Mouse (Mus musculus) mouse trophoblast stem cell (cell line): ENCODE results near the gene Tmem265.

Experiments used
- in situ Hi-C, 2 experiments: fragments of 300-500 bp; cut with MseI, MboI; formaldehyde crosslinking; loops; 2 replicates in 1 of 2; 3 replicates in 1 of 2; pipeline ENCODE4 v1.15.1; 2025

Gene Tmem265

DNA sequence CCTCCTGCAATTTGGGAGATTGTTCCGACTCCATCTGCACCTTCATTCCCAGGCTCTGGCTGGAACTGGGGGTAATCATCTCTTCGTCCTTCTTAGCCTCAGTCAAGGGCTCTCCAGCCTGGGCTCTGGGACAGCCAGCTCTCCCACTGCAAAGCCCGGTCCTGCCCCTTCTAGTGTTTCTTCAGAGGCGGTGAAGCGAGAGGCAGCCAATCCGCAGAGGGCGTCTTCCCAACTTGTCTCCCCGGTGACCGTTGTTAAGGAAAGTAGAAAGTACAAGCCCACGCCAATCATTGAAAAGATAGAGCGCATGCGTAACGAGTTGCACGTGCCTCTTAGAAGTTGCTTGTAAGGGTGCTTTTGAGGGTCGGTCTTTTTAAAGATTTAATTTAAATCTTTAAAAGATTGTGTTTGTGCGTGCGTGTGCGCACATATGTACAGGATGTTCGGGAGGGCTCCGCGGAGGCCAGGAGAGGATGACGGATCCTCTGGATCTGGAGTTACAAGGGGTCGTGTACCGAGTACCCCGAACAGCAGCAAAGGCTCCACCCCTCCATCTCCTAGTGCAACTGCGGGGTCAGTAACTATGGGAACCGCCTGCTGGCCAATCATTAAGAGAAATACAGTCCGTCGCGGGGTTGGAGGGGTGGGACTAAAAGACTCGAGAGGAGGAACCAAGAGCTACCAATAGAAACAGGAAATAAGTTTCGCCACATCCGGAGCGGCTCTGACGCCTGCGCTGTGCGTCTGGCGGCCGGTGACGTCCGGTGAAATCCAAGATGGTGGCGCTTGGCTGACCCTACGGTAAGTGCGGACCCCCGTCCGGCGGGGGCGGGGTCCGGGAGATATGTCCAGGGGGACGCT is 27.1 kb downstream of the Tmem265 start, which contains the start of the genes Ccdc189 and Rnf40:
TSS of gene Ccdc189 (minus strand) at position 585 of the 861 bp plus-strand sequence.
TSS of gene Rnf40 (plus strand) at position 757 of the 861 bp plus-strand sequence.
- in situ Hi-C loops: no loop called here

- in situ Hi-C loops: no loop called here
These were observed 27.7 kb downstream of the Tmem265 start for GRCm38 (mm10) chr7:127588901-127589300.

DNA sequence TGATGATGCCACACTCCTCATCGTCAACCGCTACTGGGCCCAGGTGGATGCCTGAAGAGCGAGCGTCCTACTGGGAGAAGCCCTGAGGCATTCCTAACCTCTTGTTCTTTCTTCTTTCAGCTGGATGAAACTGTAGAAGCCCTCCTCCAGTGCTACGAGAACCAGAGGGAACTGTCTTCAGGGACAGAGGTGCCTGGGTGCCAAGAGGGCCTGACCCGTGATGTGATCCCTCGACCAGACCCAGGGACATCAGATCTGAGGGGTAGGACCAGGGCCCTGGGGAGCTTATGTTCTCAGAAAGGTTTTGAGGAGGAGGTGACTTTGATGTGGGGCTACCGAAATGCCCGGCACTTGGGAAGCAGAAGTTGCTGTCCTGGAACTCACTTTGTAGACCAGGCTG is 28.4 kb downstream of the Tmem265 start:
- in situ Hi-C loops: no loop called here

DNA sequence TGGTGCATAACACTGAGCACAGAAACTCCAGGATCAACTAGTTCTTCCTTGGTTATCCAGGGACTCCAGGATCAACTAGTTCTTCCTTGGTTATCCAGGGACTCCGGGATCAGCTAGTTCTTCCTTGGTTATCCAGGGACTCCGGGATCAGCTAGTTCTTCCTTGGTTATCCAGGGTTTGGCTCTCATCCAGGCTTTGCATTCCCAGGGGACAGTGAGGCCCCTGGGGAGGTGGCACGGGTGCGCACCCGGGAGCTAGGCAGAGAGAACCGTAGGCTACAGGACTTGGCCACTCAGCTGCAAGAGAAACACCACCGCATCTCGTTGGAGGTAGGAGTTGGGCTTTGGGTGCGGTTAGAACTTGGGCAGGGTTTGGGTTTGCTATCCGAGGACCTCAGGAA is 29.9 kb downstream of the Tmem265 start:
- in situ Hi-C loops: no loop called here

GRCm38 (mm10) chr7:127592575-127592974 is 31.4 kb downstream of the Tmem265 start:
- in situ Hi-C loops: no loop called here

DNA sequence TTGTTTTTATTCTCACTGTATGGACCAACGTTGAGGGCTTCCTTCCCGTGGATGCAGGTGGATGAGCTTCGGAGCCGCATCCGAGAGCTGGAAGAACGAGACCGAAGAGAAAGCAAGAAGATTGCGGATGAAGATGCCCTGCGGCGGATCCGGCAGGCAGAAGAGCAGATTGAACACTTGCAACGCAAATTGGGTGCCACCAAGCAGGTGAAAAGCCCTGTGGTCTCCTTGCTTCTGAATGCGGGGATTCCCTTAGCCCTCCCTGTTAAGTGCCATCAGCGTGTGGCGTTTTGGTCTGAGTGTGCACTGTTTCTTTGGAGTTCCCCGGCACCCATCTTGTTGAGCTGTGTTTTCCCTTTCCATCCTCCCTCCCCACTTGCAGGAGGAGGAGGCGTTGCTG is 35.6 kb downstream of the Tmem265 start:
- in situ Hi-C loops: no loop called here

DNA sequence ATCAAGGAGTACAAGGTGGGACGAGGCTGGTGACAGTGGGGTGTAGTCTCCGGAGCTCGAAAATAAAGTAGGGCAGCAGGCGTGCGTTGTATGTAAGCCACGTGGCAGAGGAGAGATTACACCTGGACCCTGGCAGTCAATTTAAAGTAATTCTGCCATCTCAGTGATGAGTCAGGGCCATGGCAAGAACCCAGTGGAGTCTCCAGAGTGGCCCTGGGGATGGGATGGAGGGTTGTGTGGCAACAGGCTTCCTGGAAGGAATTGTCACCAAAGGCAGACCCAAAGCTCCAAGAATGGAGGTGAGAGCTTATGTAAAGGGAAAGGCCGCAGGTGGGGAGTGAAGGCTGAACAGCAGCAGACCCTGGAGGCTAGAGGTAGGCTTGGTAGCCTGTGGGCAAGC is 39.4 kb downstream of the Tmem265 start:
- in situ Hi-C loops: no loop called here

DNA sequence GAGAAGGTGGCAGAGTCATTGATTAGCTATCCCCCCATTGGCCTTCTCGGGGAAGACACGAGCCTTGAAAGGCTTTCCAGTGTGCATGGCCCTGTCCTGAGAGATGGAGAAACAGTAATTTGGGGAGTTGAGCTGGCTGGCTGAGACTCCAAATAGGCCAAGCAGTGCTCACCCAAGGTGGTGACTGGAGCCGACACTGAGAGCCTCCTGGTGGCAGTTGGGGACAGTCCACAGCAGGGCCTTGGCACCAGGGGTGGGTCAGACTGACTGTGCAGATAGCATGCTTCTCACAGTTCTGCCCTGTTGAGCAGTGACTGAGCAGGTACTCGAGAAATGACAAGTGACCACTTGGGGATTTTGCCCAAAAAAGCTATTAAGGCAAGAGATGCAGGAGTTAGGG is 40.5 kb downstream of the Tmem265 start:
- in situ Hi-C loops: no loop called here

DNA sequence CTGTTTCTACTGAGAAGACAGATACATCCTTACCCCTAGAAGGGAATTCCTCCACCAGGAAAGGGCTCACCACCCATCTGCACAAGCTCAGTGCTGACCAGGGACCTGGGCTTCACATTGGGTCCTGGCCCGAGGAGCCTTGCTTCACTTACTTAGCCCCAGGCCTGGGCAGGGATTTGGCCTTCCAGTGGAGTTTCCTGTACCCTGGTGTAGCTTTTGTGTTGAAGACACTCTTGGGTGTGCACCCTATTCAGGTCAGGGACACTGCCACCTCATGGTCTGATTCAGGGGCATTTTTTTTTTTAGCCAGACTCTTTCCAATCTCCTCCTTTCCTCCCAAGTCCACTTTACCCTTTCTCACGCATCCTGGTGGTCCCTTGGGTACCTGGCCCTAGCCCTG is 41.7 kb downstream of the Tmem265 start:
- in situ Hi-C loops: no loop called here

GRCm38 (mm10) chr7:127604256-127604655 is 43.1 kb downstream of the Tmem265 start:
- in situ Hi-C loops: no loop called here

DNA sequence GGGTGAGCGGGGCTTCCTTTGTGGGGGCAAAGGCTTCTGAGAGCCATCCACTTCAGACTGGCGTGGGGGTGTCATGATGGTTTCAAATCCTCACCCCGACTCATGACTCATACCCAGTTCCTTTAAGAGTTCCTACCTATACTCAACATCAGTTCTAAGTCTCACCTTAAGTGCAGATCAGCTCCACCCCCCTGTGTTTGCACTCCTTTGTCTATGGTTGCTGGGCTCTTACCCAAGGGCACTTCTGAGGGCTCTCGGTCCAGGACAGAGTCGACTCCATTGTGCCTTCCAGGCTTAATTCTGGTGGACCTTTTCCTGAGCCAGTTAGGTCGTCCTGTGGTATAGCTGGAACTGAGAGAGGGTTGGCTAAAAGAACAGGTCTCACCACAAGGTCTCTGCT is 46.0 kb downstream of the Tmem265 start:
- in situ Hi-C loops: no loop called here

DNA sequence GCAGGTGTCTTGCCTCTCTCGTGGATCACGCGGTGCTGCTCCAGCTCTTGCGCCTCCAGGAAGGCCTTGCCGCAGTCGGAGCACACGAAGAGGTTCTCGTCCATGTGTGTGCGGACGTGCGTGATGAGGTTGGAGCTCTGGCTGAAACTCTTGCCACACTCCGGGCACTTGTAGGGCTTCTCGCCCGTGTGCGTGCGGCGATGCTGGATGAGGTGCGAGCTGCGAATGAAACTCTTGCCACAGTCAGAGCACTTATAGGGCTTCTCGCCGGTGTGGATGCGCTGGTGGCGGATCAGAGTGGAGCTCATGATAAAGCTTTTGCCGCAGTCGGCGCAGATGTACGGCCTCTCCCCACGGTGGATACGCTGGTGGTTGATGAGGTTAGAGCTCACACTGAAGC is 49.8 kb downstream of the Tmem265 start:
- in situ Hi-C loops: no loop called here

GRCm38 (mm10) chr7:127611561-127611960 is 50.4 kb downstream of the Tmem265 start:
- in situ Hi-C loops: no loop called here

GRCm38 (mm10) chr7:127613501-127613900 is 52.3 kb downstream of the Tmem265 start:
- in situ Hi-C loops: no loop called here

DNA sequence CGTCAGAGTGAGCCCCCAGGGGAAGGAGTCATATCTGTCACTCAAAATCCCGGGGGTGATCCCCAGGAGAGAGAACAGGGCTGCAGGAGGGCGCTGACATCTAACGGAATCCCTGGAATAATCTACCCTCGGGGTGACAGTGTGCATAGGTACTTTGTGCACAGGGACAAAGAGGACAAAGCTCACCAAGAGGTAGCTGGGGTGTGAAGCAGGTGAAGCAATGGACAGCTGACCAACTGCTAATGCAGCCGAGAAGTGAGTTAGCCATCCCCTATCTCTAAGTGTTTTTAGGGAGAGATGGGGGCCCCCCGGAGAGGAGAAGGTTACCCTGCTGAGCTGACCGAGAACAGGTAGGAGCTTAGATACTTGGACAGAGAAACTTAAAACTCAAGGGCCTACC is 52.9 kb downstream of the Tmem265 start:
- in situ Hi-C loops: no loop called here

DNA sequence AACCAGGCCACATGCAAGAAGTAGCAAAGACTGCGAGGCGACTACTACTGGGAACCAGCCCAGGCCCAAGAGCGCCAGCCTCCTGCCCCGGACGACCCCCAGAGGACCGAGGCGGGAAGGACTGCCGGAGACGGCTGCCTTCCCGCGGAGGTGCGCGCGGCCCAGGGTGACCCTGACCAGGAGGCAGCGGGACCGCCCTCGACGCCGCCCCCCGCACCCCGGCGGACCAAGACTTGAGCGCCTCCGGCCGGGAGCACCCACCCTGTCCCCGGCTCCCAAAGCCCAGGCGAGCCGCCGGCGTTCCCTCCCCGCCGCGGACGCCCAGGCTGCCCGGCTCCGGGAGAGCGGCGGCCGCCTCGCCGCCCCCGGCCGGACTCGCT is 53.3 kb downstream of the Tmem265 start:
- in situ Hi-C loops: no loop called here

- in situ Hi-C loops: no loop called here
These were observed 54.0 kb downstream of the Tmem265 start, which contains the start of gene Zfp629 for GRCm38 (mm10) chr7:127614891-127615843. TSS of gene Zfp629 (minus strand) at chr7:127615797.

- in situ Hi-C loops: no loop called here
These were observed 55.1 kb downstream of the Tmem265 start for GRCm38 (mm10) chr7:127616336-127616735.
